Mouse (Mus musculus): ENCODE measurements at regions not wholly inside any gene's neighbourhood (a gene's known extent, or its start where the extent isn't known, plus 50 kb on each side); places are given as distances from the start of the nearest gene placed in this dataset.

- Histone ChIP-seq H3K27ac (ENCODE audit: insufficient read depth, low read length) (no peak overlapping the region), H3K4me3 (ENCODE audit: insufficient read depth, low read length) (no peak overlapping the region), H3K4me1 (ENCODE audit: control insufficient read depth, insufficient read depth, low read length) (no peaks in the 10 kb centered on the region)
- TF ChIP-seq CTCF (IDR thresholded peaks at IDR 0.05; ENCODE audit: borderline replicate concordance, insufficient read depth, low read length) (no peak), POLR2A (IDR thresholded peaks at IDR 0.05; ENCODE audit: low read depth, low read length) (no peak)
These were observed 345.1 kb downstream of the Wdr11 start for GRCm38 (mm10) chr7:129936731-129937130.

- TF ChIP-seq POLR2A (IDR thresholded peaks at IDR 0.05; ENCODE audit: low read depth, low read length) (no peak), CTCF (IDR thresholded peaks at IDR 0.05; ENCODE audit: borderline replicate concordance, insufficient read depth, low read length) (no peak)
- Histone ChIP-seq H3K4me3 (ENCODE audit: insufficient read depth, low read length) (no peak overlapping the region), H3K27ac (ENCODE audit: insufficient read depth, low read length) (no peak overlapping the region), H3K4me1 (ENCODE audit: control insufficient read depth, insufficient read depth, low read length) (no peaks in the 10 kb centered on the region)
These were observed 346.1 kb downstream of the Wdr11 start for GRCm38 (mm10) chr7:129937715-129938114.

- Histone ChIP-seq H3K4me1 (ENCODE audit: control insufficient read depth, insufficient read depth, low read length) (no peaks in the 10 kb centered on the region), H3K4me3 (ENCODE audit: insufficient read depth, low read length) (no peak overlapping the region), H3K27ac (ENCODE audit: insufficient read depth, low read length) (no peak overlapping the region)
- no peak for TF ChIP-seq CTCF (IDR thresholded peaks at IDR 0.05; ENCODE audit: borderline replicate concordance, insufficient read depth, low read length)
These were observed 346.5 kb downstream of the Wdr11 start for GRCm38 (mm10) chr7:129938141-129938540.

GRCm38 (mm10) chr7:129939266-129939665 lies 347.6 kb downstream of the Wdr11 start:
- Histone ChIP-seq H3K4me1 (ENCODE audit: control insufficient read depth, insufficient read depth, low read length) (no peaks in the 10 kb centered on the region), H3K27ac (ENCODE audit: insufficient read depth, low read length) (no peak overlapping the region), H3K4me3 (ENCODE audit: insufficient read depth, low read length) (no peak overlapping the region)
- no peak for TF ChIP-seq CTCF (IDR thresholded peaks at IDR 0.05; ENCODE audit: borderline replicate concordance, insufficient read depth, low read length)
- TF ChIP-seq POLR2A (IDR thresholded peaks at IDR 0.05; ENCODE audit: low read depth, low read length) = no peak

- Histone ChIP-seq H3K4me3 (ENCODE audit: insufficient read depth, low read length) (no peak overlapping the region), H3K27ac (ENCODE audit: insufficient read depth, low read length) (no peak overlapping the region), H3K4me1 (ENCODE audit: control insufficient read depth, insufficient read depth, low read length) (no peaks in the 10 kb centered on the region)
- TF ChIP-seq CTCF (IDR thresholded peaks at IDR 0.05; ENCODE audit: borderline replicate concordance, insufficient read depth, low read length) (no peak), POLR2A (IDR thresholded peaks at IDR 0.05; ENCODE audit: low read depth, low read length) (no peak)
These were observed 349.8 kb downstream of the Wdr11 start for GRCm38 (mm10) chr7:129941311-129942029.

- Histone ChIP-seq H3K27ac (ENCODE audit: insufficient read depth, low read length) (no peak overlapping the region), H3K4me3 (ENCODE audit: insufficient read depth, low read length) (no peak overlapping the region), H3K4me1 (ENCODE audit: control insufficient read depth, insufficient read depth, low read length) (no peaks in the 10 kb centered on the region)
- TF ChIP-seq CTCF (IDR thresholded peaks at IDR 0.05; ENCODE audit: borderline replicate concordance, insufficient read depth, low read length) (no peak), POLR2A (IDR thresholded peaks at IDR 0.05; ENCODE audit: low read depth, low read length) (no peak)
These were observed 357.0 kb downstream of the Wdr11 start for GRCm38 (mm10) chr7:129948613-129949110.

GRCm38 (mm10) chr7:129950456-129950855 lies 358.8 kb downstream of the Wdr11 start:
- Histone ChIP-seq H3K4me1 (ENCODE audit: control insufficient read depth, insufficient read depth, low read length) (no peaks in the 10 kb centered on the region), H3K27ac (ENCODE audit: insufficient read depth, low read length) (no peak overlapping the region; the same call in 1 of the 2 replicates), H3K4me3 (ENCODE audit: insufficient read depth, low read length) (no peak overlapping the region)
- TF ChIP-seq CTCF (IDR thresholded peaks at IDR 0.05; ENCODE audit: borderline replicate concordance, insufficient read depth, low read length) = no peak
- TF ChIP-seq POLR2A (IDR thresholded peaks at IDR 0.05; ENCODE audit: low read depth, low read length) = no peak

- Histone ChIP-seq H3K27ac (ENCODE audit: insufficient read depth, low read length) (no peak overlapping the region), H3K4me3 (ENCODE audit: insufficient read depth, low read length) (no peak overlapping the region), H3K4me1 (ENCODE audit: control insufficient read depth, insufficient read depth, low read length) (peaks cover 3% of the 10 kb centered on the region; the same call in 1 of the 2 replicates)
- no peak for TF ChIP-seq POLR2A (IDR thresholded peaks at IDR 0.05; ENCODE audit: low read depth, low read length)
These were observed 366.7 kb downstream of the Wdr11 start for GRCm38 (mm10) chr7:129958379-129958778.

- TF ChIP-seq CTCF (IDR thresholded peaks at IDR 0.05; ENCODE audit: borderline replicate concordance, insufficient read depth, low read length) = no peak
- no peak for TF ChIP-seq POLR2A (IDR thresholded peaks at IDR 0.05; ENCODE audit: low read depth, low read length)
- H3K27ac ChIP-seq (ENCODE audit: insufficient read depth, low read length) = no peak overlapping the region
- peaks cover 3% of the 10 kb centered on the region; the same call in 1 of the 2 replicates for H3K4me1 ChIP-seq (ENCODE audit: control insufficient read depth, insufficient read depth, low read length)
- H3K4me3 ChIP-seq (ENCODE audit: insufficient read depth, low read length) = no peak overlapping the region
These were observed 370.9 kb downstream of the Wdr11 start for GRCm38 (mm10) chr7:129962575-129962974.

- H3K4me3 ChIP-seq (ENCODE audit: insufficient read depth, low read length) = no peak overlapping the region
- no peak for TF ChIP-seq CTCF (IDR thresholded peaks at IDR 0.05; ENCODE audit: borderline replicate concordance, insufficient read depth, low read length)
- no peak for TF ChIP-seq POLR2A (IDR thresholded peaks at IDR 0.05; ENCODE audit: low read depth, low read length)
- no peak overlapping the region for H3K27ac ChIP-seq (ENCODE audit: insufficient read depth, low read length)
- H3K4me1 ChIP-seq (ENCODE audit: control insufficient read depth, insufficient read depth, low read length) = peaks cover 3% of the 10 kb centered on the region; the same call in 1 of the 2 replicates
These were observed 372.5 kb downstream of the Wdr11 start for GRCm38 (mm10) chr7:129964192-129964591.

All from embryonic fibroblast, embryonic 13.5 days (primary cell).